Mouse (Mus musculus) limb, embryonic 11.5 days (tissue): ENCODE data around the gene Enho. TPM values are rescaled to one million over a fixed set of nuclear protein-coding genes. Genes with fewer than 3 reads are reported as not detected.

Experiments used
- ATAC-seq: fragments of 200-750 bp; cut with Nextera tagmentation; 2 replicates; pipeline ENCODE4 v1.8.0; 2017; ENCODE audit warnings: low read depth; ENCODE audit not compliant: insufficient number of reproducible peaks, low FRiP score, low TSS enrichment
- DNase-seq: peaks from one replicate; pipeline ENCODE4 v3.0.0-alpha.2; 2015; ENCODE audit warnings: low spot score
- H3K27ac ChIP-seq: fragments of 300-500 bp; sonication (generic); replicated peaks from 2 replicates; pipeline ENCODE4 v1.5.1; 2014; ENCODE audit warnings: low read depth, mild to moderate bottlenecking, low read length
- H3K27me3 ChIP-seq: fragments of 300-500 bp; sonication (generic); 2 replicates; pipeline ENCODE4 v1.6.1; 2014; ENCODE audit warnings: mild to moderate bottlenecking, low read length, mixed read lengths; ENCODE audit not compliant: control insufficient read depth, insufficient read depth
- H3K36me3 ChIP-seq: fragments of 300-500 bp; sonication (generic); 2 replicates; pipeline ENCODE4 v1.6.1; 2014; ENCODE audit warnings: mild to moderate bottlenecking, low read length, moderate library complexity, mixed read lengths; ENCODE audit not compliant: control insufficient read depth, insufficient read depth
- H3K4me1 ChIP-seq: fragments of 300-500 bp; sonication (generic); 2 replicates; pipeline ENCODE4 v1.6.1; 2014; ENCODE audit warnings: low read length, mixed read lengths; ENCODE audit not compliant: control insufficient read depth, insufficient read depth
- H3K4me2 ChIP-seq: fragments of 300-500 bp; sonication (generic); 2 replicates; pipeline ENCODE4 v1.6.1; 2014; ENCODE audit warnings: low read depth, mild to moderate bottlenecking, moderate library complexity; ENCODE audit not compliant: severe bottlenecking
- H3K4me3 ChIP-seq: fragments of 300-500 bp; sonication (generic); 2 replicates; pipeline ENCODE4 v1.5.1; 2014; ENCODE audit warnings: low read depth, low read length
- H3K9ac ChIP-seq: fragments of 300-500 bp; sonication (generic); 2 replicates; pipeline ENCODE4 v1.6.1; 2014; ENCODE audit warnings: mild to moderate bottlenecking, low read length
- H3K9me3 ChIP-seq: fragments of 300-500 bp; sonication (generic); 2 replicates; pipeline ENCODE4 v1.6.1; 2016; ENCODE audit warnings: low read length; ENCODE audit not compliant: control insufficient read depth
- WGBS: fragments of 180-500 bp; shearing (Covaris S2); extraction: QIAGEN DNeasy Blood & Tissue Kit; methylation state at CpG from one replicate; pipeline ENCODE4 v1.1.7; 2014; 5-methylcytosine and 5-hydroxymethylcytosine counted together
- polyA plus RNA-seq: library from polyadenylated mRNA; unstranded; fragments of >200 nt; fragmentation: Nextera tagmentation; extraction: Ambion mirVana; gene quantifications from 2 replicates; pipeline ENCODE4 v1.2.1, GENCODE M21; 2014

The Enho gene
- polyA plus RNA-seq, 1 experiment from 2014 or later: 20.8 TPM

DNA sequence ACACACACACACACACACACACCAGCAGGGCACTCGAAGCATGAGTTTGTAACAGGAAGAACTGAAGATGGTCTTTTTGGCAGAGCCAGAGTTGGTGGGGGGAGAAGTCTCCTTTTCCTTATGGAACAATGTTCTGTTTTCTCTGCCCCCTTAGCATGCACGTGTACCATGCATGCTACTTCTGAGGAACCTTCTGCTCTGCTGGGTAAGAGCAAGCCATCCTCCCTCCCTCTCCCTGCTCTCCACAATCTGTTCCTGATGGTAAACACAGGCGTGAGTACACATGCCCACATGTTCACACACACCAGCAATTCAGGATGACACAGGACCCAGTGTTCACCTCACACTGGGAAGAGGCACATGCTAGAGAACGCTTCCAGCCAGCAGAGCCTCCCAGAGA is 41.1 kb upstream of the Enho start:
- no peak overlapping the region for H3K9ac ChIP-seq
- no peak for ATAC-seq
- no peak overlapping the region for H3K4me2 ChIP-seq
- no peak for DNase-seq
- H3K27me3 ChIP-seq: peaks cover 46% of the 10 kb centered on the region
- H3K27ac ChIP-seq: no peak overlapping the region
- WGBS: 68% methylated on average over 4 of the region's 4 CpGs
- H3K4me3 ChIP-seq: no peak overlapping the region
- H3K36me3 ChIP-seq: no peaks in the 10 kb centered on the region
- H3K9me3 ChIP-seq: no peaks in the 10 kb centered on the region
- H3K4me1 ChIP-seq: peaks cover 5% of the 10 kb centered on the region

GRCm38 (mm10) chr4:41679291-41679690 is 39.2 kb upstream of the Enho start:
- 67% methylated on average over 1 of the region's 2 CpGs for WGBS
- H3K4me1 ChIP-seq: peaks cover 5% of the 10 kb centered on the region
- DNase-seq (no peak), ATAC-seq (no peak)
- H3K9ac ChIP-seq: no peak overlapping the region
- no peak overlapping the region for H3K4me3 ChIP-seq
- H3K36me3 ChIP-seq: no peaks in the 10 kb centered on the region
- peaks cover 63% of the 10 kb centered on the region for H3K27me3 ChIP-seq
- H3K9me3 ChIP-seq: no peaks in the 10 kb centered on the region
- H3K27ac ChIP-seq: no peak overlapping the region
- H3K4me2 ChIP-seq: no peak overlapping the region

- Histone ChIP-seq H3K27ac (no peak overlapping the region), H3K4me2 (no peak overlapping the region), H3K4me1 (peaks cover 5% of the 10 kb centered on the region), H3K4me3 (no peak overlapping the region), H3K9me3 (no peaks in the 10 kb centered on the region), H3K36me3 (no peaks in the 10 kb centered on the region), H3K9ac (no peak overlapping the region), H3K27me3 (peaks cover 67% of the 10 kb centered on the region)
- DNase-seq (no peak), ATAC-seq (no peak)
- whole genome bisulfite sequencing: 78% methylated on average over 6 of the region's 6 CpGs
These were observed 38.7 kb upstream of the Enho start for GRCm38 (mm10) chr4:41678863-41679262.

- 51% methylated on average over 12 of the region's 13 CpGs for WGBS
- Histone ChIP-seq H3K4me3 (no peak overlapping the region), H3K27me3 (peaks cover 76% of the 10 kb centered on the region), H3K9me3 (no peaks in the 10 kb centered on the region), H3K4me1 (peaks cover 8% of the 10 kb centered on the region), H3K36me3 (no peaks in the 10 kb centered on the region), H3K27ac (no peak overlapping the region), H3K9ac (no peak overlapping the region), H3K4me2 (no peak overlapping the region)
- ATAC-seq (no peak), DNase-seq (no peak)
These were observed 37.0 kb upstream of the Enho start for GRCm38 (mm10) chr4:41677006-41677629.

DNA sequence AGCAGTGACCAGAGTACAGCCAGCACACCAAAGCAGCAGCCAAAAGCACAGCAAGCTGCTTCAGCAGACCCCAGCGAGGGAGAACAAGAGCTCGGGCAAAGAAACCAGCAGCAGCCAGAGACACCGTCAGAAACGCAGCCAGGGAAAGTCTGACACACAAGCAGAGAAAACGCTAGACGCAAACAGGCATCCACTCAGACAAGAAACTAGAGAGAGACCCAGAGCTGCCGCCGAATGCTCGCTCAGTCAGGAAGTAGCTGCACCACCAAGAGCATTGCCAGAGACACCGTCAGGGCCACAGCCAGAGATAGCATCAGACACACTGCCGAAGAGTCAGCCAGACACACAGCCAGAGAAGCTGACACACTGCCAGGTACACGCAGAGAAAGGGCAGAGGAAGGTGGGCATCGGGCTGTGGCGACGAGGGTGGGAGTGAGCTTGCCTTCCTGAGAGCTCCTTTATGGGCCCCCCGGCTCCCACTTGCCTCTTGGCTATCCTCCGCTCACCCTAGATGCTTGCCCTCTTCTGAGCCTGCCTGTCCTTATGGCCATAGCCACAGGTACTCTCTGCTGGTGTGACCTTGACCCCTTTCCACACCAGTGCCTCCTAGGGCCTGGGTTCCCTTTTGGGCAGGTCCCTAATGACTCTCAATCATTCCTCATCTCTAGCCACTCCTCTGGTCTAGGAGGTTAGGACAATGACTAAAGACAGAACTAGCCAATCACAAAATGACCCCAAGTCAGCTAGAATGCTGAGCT is 36.3 kb upstream of the Enho start:
- WGBS: 62% methylated on average over 17 of the region's 17 CpGs
- Histone ChIP-seq H3K27ac (no peak overlapping the region), H3K4me2 (no peak overlapping the region), H3K36me3 (no peaks in the 10 kb centered on the region), H3K27me3 (peaks cover 80% of the 10 kb centered on the region), H3K4me3 (no peak overlapping the region), H3K9ac (no peak overlapping the region), H3K9me3 (no peaks in the 10 kb centered on the region), H3K4me1 (peaks cover 14% of the 10 kb centered on the region)
- DNase-seq (no peak), ATAC-seq (no peak)

DNA sequence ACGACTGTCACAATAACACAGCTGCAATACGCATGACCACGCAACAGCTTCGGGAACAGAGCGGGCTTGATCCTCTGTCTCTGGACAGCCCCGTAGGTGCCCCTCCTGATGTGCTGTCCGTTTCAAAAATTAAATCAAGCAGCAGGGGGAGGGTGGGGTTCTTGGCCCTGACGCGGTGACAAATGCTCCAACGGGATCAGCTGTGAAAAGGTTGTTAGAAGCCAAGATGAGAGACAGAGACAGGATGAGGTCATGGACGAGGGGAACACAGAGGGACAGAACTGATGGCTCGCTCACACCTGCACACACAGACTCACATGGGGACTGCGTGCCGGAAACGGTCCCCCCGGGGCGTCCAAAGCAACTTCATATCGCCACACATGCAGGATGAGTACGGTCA is 33.1 kb upstream of the Enho start:
- WGBS: 67% methylated on average over 19 of the region's 19 CpGs
- no peaks in the 10 kb centered on the region for H3K9me3 ChIP-seq
- ATAC-seq: no peak
- H3K27me3 ChIP-seq: peaks cover 81% of the 10 kb centered on the region
- DNase-seq: no peak
- no peak overlapping the region for H3K9ac ChIP-seq
- H3K4me1 ChIP-seq: peaks cover 18% of the 10 kb centered on the region
- no peak overlapping the region for H3K4me3 ChIP-seq
- no peaks in the 10 kb centered on the region for H3K36me3 ChIP-seq
- no peak overlapping the region for H3K4me2 ChIP-seq
- H3K27ac ChIP-seq: no peak overlapping the region

GRCm38 (mm10) chr4:41672522-41672963 is 32.4 kb upstream of the Enho start:
- no peak for ATAC-seq
- Histone ChIP-seq H3K9me3 (no peaks in the 10 kb centered on the region), H3K27me3 (peaks cover 78% of the 10 kb centered on the region), H3K36me3 (no peaks in the 10 kb centered on the region), H3K4me1 (peaks cover 18% of the 10 kb centered on the region), H3K27ac (no peak overlapping the region), H3K4me3 (no peak overlapping the region), H3K9ac (no peak overlapping the region), H3K4me2 (no peak overlapping the region)
- 20% methylated on average over 7 of the region's 8 CpGs for WGBS
- no peak for DNase-seq

DNA sequence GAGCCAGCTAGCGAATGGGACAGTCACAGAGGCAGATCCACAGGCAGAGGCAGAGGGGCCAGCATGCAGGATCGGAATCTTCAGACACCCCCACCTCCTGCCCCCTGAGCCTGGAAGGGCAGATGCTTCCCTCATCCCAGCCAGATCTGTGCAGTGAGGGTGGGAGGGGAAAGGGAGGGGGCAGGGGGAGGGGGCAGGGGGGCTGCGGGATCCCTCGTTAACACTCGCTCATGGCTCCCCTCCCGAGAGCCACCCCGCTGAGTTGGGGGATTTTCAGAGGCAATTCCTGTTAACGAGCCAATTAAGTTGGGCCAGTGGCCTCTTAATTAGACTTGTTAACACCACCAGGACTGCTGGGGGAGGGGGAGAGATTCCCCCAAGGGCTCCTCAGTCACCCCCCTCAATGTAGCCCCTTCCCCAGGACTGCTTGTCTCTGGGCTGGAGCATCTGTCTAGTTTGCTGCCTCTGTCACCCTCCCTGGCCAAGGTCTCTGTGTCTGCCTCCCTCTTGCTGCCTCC is 31.9 kb upstream of the Enho start:
- H3K9me3 ChIP-seq: no peaks in the 10 kb centered on the region
- peak; percentile 77 for DNase-seq
- no peak overlapping the region for H3K9ac ChIP-seq
- 5% methylated on average over 8 of the region's 8 CpGs for WGBS
- peaks cover 74% of the 10 kb centered on the region for H3K27me3 ChIP-seq
- ATAC-seq: 0 out of 2 replicates have a peak, but pooled peaks have one; percentile 48
- H3K27ac ChIP-seq: no peak overlapping the region
- no peak overlapping the region for H3K4me2 ChIP-seq
- H3K4me3 ChIP-seq: no peak overlapping the region
- no peaks in the 10 kb centered on the region for H3K36me3 ChIP-seq
- peaks cover 18% of the 10 kb centered on the region for H3K4me1 ChIP-seq
